Mouse (Mus musculus): ENCODE results near the gene Ephx1. TPM values are rescaled to one million over a fixed set of nuclear protein-coding genes. Genes with fewer than 3 reads are reported as not detected.

Gene Ephx1
- polyA plus RNA-seq, 2 experiments from 2014 or later = 247 to 262 TPM

- ATAC-seq = peak; percentile 70
Observed at GRCm38 (mm10) chr1:180936610-180937398, 83.9 kb downstream of the Ephx1 start.

DNA sequence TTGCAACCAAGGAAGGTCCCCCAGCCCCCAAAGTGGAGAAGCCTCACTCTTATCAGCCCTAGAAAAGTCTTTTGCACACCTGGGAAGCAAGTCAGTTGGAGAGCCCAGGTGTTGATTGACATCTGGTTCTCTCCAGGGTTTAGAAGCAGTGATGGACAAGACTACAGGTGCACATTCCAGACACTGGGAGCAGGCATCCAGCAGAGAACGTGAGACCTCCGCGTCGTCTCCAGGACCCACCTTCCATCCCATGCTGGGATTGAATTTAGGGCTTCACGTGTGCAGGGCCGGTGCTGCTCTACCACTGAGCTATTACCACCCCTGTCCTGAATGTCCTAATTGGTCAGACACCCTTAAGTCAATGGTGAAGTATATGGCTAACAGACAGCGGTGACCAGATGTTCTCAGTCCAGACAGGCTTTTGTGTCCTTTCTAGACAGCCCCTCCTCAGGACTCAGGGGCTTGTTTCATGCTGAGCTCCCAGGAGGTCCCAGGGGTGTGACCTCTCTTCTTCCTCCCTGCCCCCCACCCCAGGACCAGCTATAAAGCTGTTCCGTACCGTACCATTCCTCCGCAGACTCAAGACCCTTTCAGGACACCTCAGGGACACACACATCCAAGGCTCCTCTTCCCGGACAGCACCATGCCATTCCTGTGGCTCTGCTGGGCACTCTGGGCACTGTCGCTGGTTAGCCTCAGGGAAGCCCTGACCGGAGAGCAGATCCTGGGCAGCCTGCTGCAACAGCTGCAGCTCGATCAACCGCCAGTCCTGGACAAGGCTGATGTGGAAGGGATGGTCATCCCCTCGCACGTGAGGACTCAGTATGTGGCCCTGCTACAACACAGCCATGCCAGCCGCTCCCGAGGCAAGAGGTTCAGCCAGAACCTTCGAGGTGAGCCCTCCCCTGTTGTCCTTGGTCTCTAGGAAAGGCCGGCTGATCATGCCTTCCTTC lies 86.0 kb downstream of the Ephx1 start, which contains the start of gene Lefty1:
Lefty1 (plus strand) TSS at position 556 of the 953 bp plus-strand sequence.
- ATAC-seq = no peak

DNA sequence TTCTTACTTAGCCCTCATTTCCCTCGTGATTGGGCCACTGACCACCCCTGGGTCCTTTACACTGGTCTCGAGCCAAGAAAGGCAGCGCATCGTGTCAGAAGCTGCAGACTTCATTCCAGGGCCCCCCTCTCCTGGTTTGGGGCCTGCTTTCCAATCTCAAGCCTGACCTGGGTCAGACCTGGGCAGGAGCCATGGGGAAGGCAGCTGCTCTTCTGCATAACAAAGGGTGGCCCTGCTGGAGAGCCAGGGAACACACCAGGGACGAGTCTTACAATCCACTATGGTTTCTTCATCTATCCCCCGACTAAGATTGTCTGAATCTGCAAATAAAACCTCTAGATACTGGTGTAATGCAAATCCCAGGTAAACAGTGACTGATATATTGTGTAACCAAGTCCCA lies 87.0 kb downstream of the Ephx1 start:
- ATAC-seq = no peak

DNA sequence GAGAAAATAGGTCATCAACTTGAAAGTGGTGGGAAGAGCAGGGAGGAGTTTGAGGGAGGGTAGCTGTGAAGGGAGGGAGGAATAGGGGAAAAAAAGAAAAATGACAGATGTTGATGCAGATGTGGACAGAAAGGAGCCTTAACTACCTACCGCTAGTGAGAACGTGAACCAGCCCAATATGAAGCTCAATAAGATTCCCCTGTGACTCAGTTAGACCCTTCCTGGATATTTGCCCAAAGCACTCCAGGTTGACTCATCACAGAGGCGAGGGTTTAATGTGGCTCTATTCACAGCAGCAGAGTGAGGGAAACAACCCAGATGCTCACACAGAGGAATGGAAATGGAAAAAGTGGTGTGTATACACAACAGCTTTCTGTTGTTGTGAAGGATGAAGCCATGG lies 89.6 kb downstream of the Ephx1 start:
- no peak for ATAC-seq

GRCm38 (mm10) chr1:180929599-180929998 lies 91.1 kb downstream of the Ephx1 start:
- no peak for ATAC-seq

DNA sequence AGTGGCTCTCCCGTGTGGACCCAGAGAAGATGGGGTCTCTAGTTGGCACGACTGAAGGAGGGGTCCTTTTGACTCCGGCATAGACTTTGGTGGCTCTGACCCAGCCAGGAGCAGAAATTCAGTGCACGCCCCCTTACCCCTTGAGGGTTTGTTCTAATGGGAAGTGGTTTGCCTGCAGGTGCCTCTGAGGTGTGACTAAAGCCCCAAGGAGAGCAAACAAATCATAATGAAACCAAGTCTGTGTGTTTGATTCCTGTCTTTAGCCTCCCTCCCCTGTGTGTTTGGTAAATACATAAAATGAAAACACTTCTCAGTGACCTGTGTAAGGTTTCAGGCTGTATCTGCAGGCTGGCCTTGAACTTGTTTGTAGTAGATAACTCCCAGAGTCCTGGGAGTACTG lies 94.4 kb downstream of the Ephx1 start:
- peak; percentile 72 for ATAC-seq

Other genes with a start within 250 kb of the Ephx1 start
- 100 to 1,000 TPM; 579 to 648 TPM for gene H3f3a, start 207.0 kb downstream of the Ephx1 start, polyA plus RNA-seq (2017; shearing (Covaris generic))
- gene Sde2, start 169.8 kb downstream of the Ephx1 start, polyA plus RNA-seq (2017; shearing (Covaris generic)) = 10 to 100 TPM; 44.4 to 50.2 TPM
- not detected for gene Lefty2, start 127.8 kb downstream of the Ephx1 start, polyA plus RNA-seq (2017; shearing (Covaris generic))
- gene Pycr2, start 116.6 kb downstream of the Ephx1 start, polyA plus RNA-seq (2017; shearing (Covaris generic)) = 10 to 100 TPM; 40.9 to 59.2 TPM
- gene Lefty1, start 85.9 kb downstream of the Ephx1 start, polyA plus RNA-seq (2017; shearing (Covaris generic)) = not detected
- 10 to 100 TPM; 17.2 to 34.7 TPM for gene Tmem63a, start 78.6 kb downstream of the Ephx1 start, polyA plus RNA-seq (2017; shearing (Covaris generic))
- not detected for gene 9130409I23Rik, start 30.3 kb upstream of the Ephx1 start, polyA plus RNA-seq (2017; shearing (Covaris generic))
- 10 to 100 TPM; 36.4 to 43.5 TPM for gene Nvl, start 123.3 kb upstream of the Ephx1 start, polyA plus RNA-seq (2017; shearing (Covaris generic))
- 10 to 100 TPM; 65.6 to 72.8 TPM for gene Cnih4, start 123.8 kb upstream of the Ephx1 start, polyA plus RNA-seq (2017; shearing (Covaris generic))
- gene Wdr26, start 191.1 kb upstream of the Ephx1 start, polyA plus RNA-seq (2017; shearing (Covaris generic)) = 10 to 100 TPM; 34.7 to 40.9 TPM

Data from CD4-positive, CD25-positive, alpha-beta regulatory T cell, adult 4 months (primary cell).